Mouse (Mus musculus) urinary bladder, postnatal 14 days (tissue): ENCODE data around the gene Adcy7.

Experiments used
- DNase-seq: peaks from one replicate; pipeline ENCODE4 v3.0.0; 2021; ENCODE audit warnings: low spot score

Gene Adcy7

DNA sequence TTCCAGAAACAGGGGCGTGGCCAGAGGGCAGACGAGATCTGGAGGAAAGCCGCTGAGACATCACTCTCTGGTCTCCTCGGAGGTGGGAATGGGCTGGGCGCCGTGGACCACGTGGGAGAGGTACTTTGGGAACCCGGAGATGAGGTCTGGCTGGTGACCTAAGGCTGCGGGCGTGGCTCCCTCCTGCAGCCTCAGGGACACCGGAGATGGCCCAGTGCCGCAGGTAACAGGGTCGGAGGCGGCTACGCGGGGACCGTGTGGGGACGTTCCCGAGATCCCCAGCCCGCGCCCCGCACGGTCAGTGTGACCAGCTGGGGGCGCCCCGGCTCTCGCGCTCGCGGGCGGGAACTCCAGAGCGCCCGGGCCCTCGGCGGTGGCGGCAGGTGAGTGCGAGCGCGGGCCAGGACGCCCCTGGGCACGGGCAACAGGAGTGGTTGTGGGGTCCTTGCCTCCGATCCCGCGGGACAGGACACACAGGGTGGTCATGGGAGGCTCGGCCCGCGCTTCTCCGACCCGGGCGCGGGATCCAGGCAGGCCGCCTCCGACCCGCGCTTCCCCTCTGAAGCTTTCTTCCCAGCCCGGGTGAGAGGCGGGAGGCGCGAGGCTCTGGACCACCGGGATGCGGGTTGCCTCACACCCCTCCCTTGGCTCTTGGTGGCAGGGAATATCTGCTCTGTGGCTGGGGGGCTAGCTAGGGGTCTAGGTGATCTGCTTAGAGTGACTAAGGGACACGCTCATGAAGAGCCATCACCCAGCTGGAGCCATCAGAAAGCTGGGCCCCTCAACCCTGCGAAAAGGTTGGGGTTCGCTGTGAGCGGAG is at the start of gene Adcy7:
Gene Adcy7 (plus strand): TSS at position 173 of the 820 bp plus-strand sequence.
- DNase-seq = peak; percentile 56

DNA sequence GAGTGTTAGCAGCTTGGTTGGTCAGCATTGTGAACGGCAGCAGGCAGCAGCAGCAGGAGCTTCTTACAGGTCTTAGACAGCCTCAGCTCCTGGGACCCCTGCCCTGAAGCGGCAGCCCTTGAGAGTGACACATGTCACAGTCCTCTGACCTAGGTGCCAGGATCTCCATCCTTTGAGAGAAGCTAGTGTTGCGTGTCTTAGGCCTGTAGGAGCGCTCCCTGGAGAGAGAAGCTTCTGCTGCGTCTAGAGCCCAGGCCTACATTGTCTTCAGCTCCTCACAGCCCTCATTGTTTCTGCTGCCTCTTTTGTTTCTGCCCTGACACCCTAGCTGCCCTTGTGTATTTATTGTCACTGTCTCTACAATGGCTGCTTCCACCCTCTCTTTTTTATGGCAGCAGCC is 46.8 kb upstream of the Adcy7 start:
- DNase-seq = no peak

DNA sequence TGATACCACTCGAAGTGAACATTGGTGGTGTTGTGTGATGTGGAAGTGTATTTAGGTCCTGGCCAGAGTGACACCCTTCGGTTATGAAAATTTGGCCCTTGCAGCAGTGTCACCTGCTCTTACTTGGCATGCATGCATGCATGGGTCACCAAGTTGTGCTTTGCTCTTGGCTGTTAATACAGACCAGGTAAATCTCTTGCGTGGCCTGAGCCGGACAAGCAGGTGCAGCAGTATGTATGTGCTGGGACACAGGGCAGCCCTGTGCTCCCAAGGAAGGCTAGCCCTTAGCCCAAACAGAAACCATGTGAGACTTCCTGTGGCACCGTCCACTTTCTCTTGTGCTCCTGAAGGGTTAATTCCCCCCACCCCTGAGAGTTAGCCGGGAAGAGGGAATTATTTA is 44.4 kb upstream of the Adcy7 start:
- no peak for DNase-seq

DNA sequence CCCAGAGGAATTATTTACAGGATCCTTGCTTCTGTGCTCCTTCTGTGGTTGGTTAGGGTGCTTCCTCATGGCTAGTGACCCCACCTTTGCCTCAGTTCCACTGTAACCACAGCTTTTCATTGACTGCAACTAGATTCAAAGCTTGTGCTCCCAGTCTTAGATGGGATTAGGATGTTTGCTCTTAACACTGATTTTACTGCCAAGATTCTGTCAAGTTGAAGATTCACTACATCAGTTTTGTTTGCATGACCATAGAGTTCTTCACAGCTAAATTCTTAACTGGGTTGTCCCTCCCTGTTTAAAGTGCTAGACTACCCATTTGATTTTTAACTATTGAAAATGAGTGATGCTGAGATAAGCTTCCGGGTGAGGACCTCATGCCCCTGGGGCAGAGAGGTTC is 43.9 kb upstream of the Adcy7 start:
- DNase-seq = no peak

DNA sequence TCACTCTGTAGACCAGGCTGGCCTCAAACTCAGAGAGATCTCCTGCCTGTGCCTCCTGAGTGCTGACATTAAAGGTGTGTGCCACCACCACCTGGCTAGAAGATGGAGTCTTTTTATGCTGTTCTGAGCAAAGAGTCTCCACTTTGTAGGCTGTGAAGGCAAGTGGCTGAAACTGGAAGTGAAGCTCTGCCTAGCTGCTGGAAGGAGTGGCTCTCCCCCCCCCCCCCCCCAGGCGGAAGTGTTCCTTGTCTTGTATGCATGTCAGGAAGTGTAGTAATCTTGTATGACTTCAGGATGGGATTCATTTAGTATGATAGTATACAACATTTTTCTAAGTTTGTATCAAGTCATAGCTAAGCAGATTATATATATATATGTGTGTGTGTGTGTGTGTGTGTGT is 43.4 kb upstream of the Adcy7 start:
- no peak for DNase-seq

DNA sequence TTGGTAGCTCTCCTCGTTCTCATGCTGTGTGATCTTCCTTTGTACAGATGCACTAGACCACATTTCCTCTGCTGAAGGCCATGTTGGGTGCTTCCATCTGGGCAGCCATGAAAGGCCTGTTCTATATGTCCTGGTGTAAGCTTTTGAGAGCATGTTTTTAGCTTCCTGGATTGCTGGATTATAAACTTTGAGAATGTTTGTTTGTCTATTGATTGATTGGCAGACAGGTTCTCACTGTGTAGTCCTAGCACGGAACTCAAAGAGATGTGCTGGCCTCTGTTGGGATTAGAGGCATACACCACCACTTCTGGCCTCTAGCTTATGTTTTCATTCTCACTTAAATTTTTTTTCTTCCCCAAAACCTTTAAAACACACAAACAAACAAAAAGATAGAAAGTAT is 35.5 kb upstream of the Adcy7 start:
- DNase-seq = no peak

DNA sequence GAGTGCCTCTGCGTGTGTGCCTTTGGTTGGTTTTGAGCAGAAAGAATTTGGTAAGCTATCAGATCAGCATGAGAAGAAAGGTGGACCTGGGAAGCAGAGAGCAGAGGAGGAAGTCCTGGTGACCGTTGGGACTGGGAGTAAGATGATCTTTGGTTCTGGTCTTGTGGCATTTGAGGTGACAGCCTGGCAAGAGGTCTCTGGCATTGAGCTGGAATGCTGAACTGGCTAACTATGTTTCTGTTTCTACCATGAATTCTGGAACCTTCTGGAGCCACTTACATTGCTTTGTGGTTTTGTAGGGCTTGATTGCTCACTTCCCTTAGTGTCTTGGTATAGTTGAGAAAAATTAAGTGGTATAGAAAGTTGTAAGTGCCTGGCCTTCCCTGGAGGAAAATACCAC is 34.6 kb upstream of the Adcy7 start:
- DNase-seq = no peak

DNA sequence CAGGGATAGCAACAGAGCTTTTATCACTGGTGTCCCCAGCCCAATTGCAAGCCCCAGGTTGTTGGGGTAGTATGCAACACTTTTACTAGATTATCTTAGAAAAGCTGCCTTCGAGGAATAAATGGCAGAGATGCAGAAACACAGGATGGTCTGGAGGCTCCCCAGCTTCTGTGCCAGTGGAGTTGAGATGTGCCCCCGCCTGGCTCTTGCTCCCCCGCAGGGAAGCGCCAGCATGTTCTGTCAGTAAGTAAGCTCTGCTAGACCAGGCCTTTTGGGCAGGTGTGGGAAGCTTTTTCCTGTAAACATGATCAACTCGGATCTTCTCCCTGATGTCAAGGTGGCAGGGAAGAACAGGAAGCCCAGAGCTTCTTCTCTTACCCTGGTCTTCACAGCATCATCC is 32.9 kb upstream of the Adcy7 start:
- DNase-seq = no peak

DNA sequence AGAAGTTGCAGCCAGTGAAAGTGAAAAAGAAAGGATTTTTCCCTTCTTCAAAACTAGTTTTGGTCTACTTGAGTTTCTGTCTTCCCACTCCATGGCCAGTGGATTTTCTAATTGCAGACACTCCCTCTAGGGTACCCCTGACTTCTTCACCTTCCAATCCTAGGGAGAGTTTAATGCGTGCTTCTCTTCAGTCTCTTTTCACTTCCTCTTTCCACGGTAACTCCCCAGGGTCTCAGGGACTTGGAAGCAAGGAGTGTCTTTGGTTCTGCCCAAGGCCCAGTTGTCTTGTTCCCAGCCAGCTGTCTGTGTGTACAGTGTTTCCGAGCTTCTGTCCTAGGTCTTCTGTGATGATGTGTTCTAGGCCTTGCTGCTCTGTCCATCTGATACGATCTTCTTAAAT is 30.3 kb upstream of the Adcy7 start:
- DNase-seq = no peak

DNA sequence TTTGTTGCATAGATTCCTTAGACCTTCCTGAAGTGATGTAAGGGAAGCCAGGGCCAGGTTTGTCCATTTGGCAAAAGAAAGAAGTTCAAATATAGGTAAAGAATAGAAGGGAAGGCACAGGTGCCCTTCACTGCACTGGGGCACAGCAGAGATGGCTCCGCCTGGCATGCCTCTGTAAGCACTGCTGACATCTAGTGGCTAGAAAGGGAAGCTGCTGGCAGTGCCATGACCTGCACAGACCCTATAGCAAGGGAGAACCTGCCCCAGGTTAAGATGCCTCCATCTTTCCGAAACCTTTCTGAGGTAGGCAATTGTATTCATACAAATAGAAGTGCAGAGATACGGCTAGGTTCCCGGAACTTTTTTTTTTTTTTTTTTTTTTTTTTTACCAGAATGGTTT is 27.9 kb upstream of the Adcy7 start:
- DNase-seq = peak; percentile 51

DNA sequence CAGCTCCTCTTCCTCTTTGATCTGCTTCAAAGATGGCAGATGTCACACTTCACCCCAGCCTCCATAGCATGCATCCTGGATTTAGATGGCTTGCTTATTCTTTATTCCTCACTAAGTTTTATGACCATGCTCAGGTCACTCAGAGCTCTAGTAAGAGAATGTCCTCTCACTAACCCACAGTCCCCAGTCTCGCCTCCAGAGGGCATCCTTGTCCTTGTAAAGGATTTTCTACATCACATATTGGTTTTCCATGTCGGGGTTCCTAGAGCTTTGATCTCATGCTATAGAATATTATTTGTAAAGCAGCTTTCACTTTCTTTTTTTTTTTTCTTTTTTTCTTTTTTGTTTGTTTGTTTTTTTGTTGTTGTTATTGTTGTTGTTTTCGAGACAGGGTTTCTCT is 19.4 kb upstream of the Adcy7 start:
- DNase-seq = peak; percentile 50

DNA sequence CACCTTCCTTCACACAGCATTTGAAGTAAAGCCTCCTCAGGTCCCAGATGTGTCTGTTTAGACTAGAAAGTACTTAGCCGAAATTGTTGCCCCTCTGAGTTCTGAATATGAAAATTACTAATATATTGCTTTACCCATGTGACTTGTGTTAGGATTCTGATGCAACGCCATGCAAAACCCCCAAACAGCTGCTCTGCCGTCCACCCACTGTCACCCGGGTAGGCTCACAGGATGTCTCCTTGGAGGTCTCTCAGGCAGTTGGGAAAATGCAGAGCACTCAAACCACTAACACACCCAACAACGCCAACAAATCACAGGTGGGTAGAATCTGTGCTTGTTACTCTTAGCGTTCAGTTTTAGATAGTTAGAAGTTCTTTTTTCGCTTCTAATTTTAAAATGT is 17.2 kb upstream of the Adcy7 start:
- no peak for DNase-seq

DNA sequence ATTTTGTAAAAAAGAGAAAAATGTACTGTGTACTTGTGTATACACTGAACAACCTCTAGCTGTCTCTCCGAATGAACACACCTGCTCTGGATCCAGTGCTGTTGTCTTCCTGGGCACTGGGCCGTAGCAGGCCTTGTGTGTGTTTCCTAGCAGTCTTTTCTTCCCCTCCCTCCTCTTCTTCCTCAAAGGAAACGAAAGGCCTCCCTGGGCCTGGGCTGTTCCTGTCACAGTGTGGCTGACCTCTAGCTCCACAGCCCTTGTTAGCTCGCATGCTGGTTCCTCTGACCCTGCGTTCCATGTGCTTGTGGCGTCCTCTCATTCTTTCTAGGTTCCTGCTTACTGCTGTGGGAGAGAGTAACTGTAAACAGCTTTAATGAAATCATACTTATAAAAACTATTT is 14.2 kb upstream of the Adcy7 start:
- DNase-seq = no peak

DNA sequence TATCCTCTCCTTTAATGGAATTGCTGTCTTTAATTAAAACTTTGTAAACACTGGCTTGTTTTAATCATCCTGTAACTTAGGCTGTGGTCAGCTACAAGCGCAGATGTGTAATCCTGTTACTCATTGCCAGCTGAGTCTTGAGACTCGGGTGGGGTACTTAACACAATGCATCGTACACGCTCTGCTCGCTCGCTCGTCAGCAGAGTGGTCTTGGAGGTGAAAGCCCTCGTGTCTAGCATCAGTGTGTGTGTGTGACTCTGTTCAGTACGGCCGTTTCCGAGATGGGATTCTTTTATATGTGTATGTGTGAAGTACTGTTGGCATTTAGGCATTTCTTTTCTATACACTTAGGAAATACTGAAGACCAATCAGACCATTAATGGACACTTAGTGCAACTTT is 13.7 kb upstream of the Adcy7 start:
- DNase-seq = no peak

DNA sequence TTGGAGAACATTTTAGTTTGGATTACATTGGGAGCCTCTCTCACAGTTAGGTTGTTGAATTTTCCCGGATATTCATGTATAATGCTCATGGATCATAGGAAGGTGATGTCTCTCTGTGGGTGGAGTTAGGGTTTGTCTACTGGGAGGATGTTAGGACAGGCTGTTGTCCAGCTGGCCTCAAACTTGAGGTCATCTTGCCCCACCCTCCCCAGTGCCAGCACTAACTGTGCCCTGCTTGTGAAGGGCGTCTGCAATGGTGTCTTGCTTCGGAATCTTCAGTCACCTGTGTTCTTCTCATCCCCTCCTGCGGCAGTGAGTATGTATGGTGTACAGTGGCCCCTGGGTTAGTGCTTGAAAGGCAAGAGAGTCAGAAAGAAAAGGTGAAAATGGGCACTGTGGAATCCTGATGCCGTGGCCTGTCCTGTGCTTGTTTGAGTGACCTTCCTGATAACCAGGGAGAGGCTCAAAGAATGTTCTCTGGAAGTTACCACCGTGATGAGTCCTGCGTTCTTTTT is 11.7 kb upstream of the Adcy7 start:
- DNase-seq = no peak

DNA sequence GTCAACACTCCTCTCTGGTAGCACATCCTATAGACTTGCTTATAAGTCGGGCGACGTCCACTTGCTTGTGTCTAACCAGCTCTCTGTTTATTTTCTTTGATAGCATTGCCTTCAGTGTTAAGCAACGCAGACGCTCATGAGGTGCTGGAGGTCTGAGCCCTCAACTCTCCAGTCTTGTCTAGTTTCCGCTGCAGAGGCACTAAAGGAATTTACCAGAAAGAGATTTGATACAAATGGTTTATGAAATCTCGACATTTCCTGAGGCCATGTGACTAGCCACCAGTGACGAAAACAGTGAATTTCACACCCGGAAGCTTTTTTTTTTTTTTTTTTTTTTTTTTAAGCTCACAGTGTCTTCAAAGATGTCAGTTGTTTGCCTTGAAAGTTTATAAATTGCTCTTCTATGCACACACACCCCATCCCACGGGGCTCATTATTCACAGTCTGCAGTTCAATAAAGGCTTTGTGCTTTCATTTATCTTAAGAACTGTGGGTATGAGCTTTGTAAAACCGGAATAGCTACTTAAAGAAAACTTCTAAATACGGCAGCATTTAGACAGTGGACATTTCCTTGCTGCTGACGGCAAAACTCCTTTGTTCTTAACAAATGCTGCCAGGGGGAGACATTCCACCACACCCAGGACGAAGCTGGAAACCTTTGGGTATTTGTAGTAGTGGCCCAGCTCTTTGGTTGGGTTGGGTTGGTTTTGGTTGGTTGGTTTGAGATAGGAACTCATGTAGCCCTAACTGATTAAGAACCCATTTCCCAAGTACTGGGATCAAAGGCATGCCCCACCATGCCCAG is 9.2 kb upstream of the Adcy7 start:
- DNase-seq = no peak

DNA sequence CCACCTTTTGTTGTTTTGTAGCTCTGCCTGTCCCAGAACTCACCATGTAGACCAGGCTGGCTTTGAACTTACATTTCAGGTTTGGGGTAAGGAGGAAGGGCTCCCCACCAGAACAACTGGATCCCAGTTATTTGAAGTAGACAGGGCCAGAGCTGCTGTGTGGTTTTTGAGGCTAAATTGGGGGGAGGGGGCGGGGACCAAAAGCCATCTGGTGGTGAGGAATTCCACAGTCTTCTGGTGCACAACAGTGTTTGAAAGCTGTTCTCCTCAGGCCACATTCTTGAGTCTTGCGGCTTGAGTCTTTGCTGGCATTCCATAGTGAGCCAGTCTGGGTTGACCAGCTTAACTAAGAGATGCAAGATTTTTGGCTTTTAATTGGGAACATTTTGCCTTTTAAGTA is 6.7 kb upstream of the Adcy7 start:
- DNase-seq = no peak

DNA sequence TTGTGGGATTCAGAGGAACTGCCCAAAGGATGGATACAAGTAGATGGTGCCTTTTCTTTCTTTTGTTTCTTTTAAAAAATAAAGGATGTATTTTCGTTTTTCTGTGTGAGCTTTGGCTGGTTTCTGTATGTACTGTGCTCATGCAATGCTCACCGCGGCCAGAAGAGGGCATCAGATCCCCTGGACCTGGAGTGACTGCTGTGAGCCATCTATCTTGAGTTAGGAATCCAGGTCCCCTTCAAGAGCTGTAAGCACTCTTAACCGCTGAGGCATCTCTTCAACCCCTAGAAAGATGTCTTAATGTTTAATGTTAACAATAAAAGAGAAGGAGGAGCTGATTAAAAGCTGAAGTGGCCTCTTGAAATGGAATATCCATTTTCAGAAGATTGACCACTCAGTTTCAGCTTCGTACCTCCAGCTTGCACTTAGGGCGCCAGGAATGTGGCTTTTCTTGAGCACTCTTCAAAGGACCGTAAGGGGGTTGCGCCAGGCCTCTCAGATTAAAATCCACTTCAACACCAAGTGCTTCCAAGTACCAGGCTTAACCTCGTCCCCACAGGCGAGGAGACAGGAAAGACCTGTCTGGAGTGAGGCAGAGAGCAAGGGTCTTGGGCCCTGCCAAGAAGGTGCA is 5.9 kb upstream of the Adcy7 start:
- DNase-seq = peak; percentile 84

DNA sequence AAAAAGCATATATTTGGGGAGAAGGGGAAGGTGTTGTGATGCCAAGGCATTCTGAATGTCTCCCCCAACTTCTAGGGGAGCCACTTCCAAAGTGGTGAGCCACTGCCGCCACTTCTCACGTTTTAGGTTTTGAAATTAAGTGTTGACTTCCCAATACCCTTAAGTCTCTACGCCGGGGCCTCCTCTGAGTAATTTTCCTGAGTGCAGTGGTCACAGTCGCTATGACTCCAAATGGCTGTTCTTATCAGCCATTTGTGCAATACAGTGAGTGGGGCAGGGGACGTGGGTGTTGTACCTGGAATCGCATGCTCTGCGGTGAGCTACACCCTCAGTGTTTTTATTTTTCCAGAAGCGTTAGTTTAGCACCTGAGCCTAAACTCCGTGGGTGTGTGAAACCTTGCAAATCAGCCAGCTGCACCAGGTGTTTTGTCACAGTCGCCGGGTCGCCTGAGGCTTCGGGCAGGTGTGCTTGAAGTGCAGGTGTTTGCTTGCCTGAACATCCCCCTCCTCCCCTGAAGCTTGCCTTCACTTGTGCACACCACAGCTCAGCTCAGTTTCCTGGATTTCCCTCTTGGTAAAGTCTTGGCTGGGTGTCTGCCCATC is 5.3 kb upstream of the Adcy7 start:
- DNase-seq = no peak

DNA sequence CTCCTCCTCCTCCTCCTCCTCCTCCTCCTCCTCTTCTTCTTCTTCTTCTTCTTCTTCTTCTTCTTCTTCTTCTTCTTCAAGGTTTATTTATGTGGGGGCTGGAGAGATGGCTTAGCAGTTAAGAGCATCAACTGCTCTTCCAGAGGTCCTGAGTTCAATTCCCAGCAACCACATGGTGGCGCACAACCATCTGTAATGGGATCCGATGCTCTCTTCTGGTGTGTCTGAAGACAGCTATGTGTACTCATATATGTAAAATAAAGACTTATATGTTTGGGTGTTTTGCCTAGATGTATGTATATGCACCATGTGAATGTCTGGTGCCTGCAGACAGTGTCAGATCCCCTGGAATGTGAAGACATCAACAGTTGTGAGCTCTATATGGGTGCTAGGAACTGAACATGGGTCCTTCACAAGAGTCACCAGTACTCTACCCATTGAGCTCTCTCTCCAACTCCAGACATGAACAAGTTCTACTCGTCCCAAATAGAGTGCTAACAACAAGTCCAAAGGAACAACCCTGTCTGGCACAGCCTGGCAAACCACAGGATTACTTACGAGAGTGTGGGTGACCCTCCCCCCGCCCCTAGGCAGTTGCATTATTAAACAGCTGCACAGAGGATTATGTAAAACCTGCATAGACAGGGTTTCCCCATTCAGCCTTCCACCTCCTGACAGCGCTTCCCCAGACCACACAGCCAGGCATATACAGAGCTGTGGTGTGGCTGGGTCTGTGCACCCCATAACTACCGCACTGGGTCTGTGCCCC is 2.9 kb upstream of the Adcy7 start:
- DNase-seq = no peak

DNA sequence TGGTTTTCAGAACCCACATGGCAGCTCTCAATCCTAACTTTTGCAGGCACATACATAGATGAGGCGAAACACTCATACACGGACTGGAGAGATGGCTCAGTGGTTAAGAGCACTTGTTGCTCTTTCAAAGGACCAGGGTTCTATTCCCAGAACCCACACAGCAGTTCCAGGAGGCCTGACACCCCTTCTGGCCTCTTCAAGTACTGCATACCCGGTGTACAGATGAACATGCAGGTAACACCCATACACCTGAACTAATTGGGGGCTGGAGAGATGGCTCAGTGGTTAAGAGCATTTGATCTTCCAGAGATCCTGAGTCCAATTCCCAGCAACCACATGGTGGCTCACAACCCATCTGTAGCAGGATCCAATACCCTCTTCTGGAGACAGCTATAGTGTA is 2.1 kb upstream of the Adcy7 start:
- DNase-seq = no peak

DNA sequence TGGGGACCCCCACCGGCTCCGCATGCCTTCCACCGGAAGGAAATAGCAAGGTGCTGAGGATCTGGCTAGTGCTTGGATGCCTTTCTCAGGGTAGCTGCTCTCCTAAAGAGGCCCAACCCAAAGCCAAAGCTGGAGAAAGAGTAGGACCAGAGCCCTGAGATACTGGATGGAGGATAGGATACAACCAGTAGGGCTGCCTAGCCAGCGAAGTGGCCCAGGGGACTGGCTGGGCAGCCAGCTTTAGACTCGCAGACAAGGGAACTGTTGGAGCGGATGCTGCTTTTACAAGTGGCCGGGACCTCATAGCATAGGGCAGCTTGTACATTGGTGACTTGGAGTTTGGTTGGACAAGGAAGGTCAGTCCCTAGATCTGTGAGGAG is 838 bp downstream of the Adcy7 start:
- no peak for DNase-seq
